Mouse (Mus musculus): Measurements from ENCODE around the gene Vmp1. TPM values are rescaled to one million over a fixed set of nuclear protein-coding genes. Genes with fewer than 3 reads are reported as not detected.
A peak's percentile ranks its signal among the peaks of the same experiment; 100 is the strongest.

The Vmp1 gene
- polyA plus RNA-seq, 1 experiment from 2014 or later: 145 TPM

GRCm38 (mm10) chr11:86553525-86553924 lies 130.1 kb downstream of the Vmp1 start:
- Histone ChIP-seq H3K4me3 (ENCODE audit: low read depth, low read length) (no peak overlapping the region), H3K4me2 (replicated peaks; ENCODE audit: low read depth, low read length) (no peak overlapping the region), H3K36me3 (ENCODE audit: control insufficient read depth, insufficient read depth, low read length) (peaks cover 2% of the 10 kb centered on the region; the same call in 1 of the 2 replicates), H3K9ac (replicated peaks; ENCODE audit: low read depth, low read length) (no peak overlapping the region), H3K9me3 (ENCODE audit: control insufficient read depth, low read depth, low read length) (no peaks in the 10 kb centered on the region), H3K4me1 (ENCODE audit: control insufficient read depth, insufficient read depth, low read length) (no peaks in the 10 kb centered on the region), H3K27me3 (ENCODE audit: control insufficient read depth, insufficient read depth, low read length) (no peaks in the 10 kb centered on the region), H3K27ac (ENCODE audit: low read length) (no peak overlapping the region)
- WGBS: 92% methylated on average over 6 of the region's 6 CpGs
- no peak for ATAC-seq (ENCODE audit: insufficient number of reproducible peaks, insufficient read depth, low FRiP score, low read depth)

DNA sequence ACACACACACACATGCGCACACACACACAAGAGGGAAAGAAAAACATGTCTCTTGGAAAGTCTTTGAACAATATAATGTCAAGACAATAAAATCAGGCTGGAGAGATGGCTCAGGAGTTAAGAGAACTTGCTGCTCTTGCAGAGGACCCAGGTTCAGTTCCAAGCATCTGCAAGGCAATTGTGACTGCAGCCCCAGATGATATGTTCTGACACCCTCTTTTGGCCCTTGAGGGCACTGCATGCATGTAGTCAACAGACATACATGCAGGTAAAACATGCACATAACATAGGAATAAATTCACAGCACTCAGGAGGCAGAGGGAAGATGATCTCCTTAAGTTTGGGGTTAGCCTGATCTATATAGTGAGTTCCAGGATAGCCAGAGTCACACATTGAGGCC lies 136.2 kb downstream of the Vmp1 start:
- H3K27me3 ChIP-seq (ENCODE audit: control insufficient read depth, insufficient read depth, low read length): no peaks in the 10 kb centered on the region
- 96% methylated on average over 1 of the region's 1 CpGs for WGBS
- H3K36me3 ChIP-seq (ENCODE audit: control insufficient read depth, insufficient read depth, low read length): peaks cover 2% of the 10 kb centered on the region; the same call in 1 of the 2 replicates
- no peak overlapping the region for H3K9ac ChIP-seq (replicated peaks; ENCODE audit: low read depth, low read length)
- H3K9me3 ChIP-seq (ENCODE audit: control insufficient read depth, low read depth, low read length): no peaks in the 10 kb centered on the region
- no peak for ATAC-seq (ENCODE audit: insufficient number of reproducible peaks, insufficient read depth, low FRiP score, low read depth)
- no peak overlapping the region for H3K27ac ChIP-seq (ENCODE audit: low read length)
- H3K4me2 ChIP-seq (replicated peaks; ENCODE audit: low read depth, low read length): no peak overlapping the region
- H3K4me3 ChIP-seq (ENCODE audit: low read depth, low read length): no peak overlapping the region
- H3K4me1 ChIP-seq (ENCODE audit: control insufficient read depth, insufficient read depth, low read length): peaks cover 3% of the 10 kb centered on the region; the same call in 1 of the 2 replicates

- H3K36me3 ChIP-seq (ENCODE audit: control insufficient read depth, insufficient read depth, low read length): peaks cover 2% of the 10 kb centered on the region; the same call in 1 of the 2 replicates
- H3K9ac ChIP-seq (replicated peaks; ENCODE audit: low read depth, low read length): peak overlapping the region; percentile 98
- H3K27ac ChIP-seq (ENCODE audit: low read length): peak overlapping the region; percentile 92; the same call in 1 of the 2 replicates
- H3K9me3 ChIP-seq (ENCODE audit: control insufficient read depth, low read depth, low read length): no peaks in the 10 kb centered on the region
- peak overlapping the region; percentile 46 for H3K4me2 ChIP-seq (replicated peaks; ENCODE audit: low read depth, low read length)
- no peaks in the 10 kb centered on the region for H3K27me3 ChIP-seq (ENCODE audit: control insufficient read depth, insufficient read depth, low read length)
- H3K4me3 ChIP-seq (ENCODE audit: low read depth, low read length): peak overlapping the region; percentile 91
- WGBS: 80% methylated on average over 8 of the region's 8 CpGs
- peaks cover 3% of the 10 kb centered on the region; the same call in 1 of the 2 replicates for H3K4me1 ChIP-seq (ENCODE audit: control insufficient read depth, insufficient read depth, low read length)
- no peak for ATAC-seq (ENCODE audit: insufficient number of reproducible peaks, insufficient read depth, low FRiP score, low read depth)
Observed at GRCm38 (mm10) chr11:86545556-86545955, 138.1 kb downstream of the Vmp1 start.

DNA sequence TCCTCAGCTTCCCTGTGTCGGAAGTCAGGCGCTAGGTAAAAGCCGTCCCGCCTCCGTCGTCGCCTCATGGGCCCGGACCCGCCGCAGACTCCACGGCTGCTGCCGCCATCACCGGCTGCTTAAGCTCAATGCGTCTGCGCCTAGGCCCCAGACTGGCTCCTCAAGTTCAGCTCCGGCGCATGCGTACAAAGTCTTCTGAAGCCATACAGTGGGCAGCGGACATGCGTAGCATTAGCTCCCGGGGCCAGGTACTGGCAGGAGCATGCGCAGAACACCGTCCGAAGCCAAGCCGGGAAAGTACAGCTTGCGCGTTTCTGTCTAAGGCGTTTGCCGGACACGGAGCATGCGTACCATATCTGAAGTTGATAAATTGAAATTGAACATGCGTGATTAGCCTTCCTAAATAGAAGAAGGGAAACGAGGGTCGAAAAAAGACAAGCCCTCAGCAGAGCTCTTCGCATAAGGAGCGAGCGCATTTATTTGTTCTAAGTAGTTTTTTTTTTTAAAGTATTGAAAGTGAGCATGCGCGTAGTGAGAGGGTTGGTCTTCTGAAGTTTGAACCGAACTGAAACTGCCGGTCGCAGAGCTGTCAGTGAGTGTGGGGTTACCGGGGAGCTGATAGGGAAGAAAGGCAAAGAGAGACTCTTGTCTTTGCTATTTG lies 138.9 kb downstream of the Vmp1 start, which contains the start of the genes Rps6kb1 and Tubd1:
TSS of gene Rps6kb1 (minus strand) at position 167 of the 661 bp plus-strand sequence.
TSS of gene Tubd1 (plus strand) at position 353 of the 661 bp plus-strand sequence.
- peak within 1 kb of the TSS; percentile 83 for H3K4me2 ChIP-seq (replicated peaks; ENCODE audit: low read depth, low read length)
- H3K4me3 ChIP-seq (ENCODE audit: low read depth, low read length): peak within 1 kb of the TSS; percentile 91
- WGBS: under 1% methylated on average over 43 of the region's 43 CpGs
- H3K9ac ChIP-seq (replicated peaks; ENCODE audit: low read depth, low read length): peak within 1 kb of the TSS; percentile 98
- ATAC-seq (ENCODE audit: insufficient number of reproducible peaks, insufficient read depth, low FRiP score, low read depth): peak; percentile 98
- H3K4me1 ChIP-seq (ENCODE audit: control insufficient read depth, insufficient read depth, low read length): peaks cover 3% of the 10 kb centered on the region; the same call in 1 of the 2 replicates
- no peaks in the 10 kb centered on the region; the same call in 1 of the 2 replicates for H3K36me3 ChIP-seq (ENCODE audit: control insufficient read depth, insufficient read depth, low read length)
- peak within 1 kb of the TSS; percentile 92 for H3K27ac ChIP-seq (ENCODE audit: low read length)
- H3K9me3 ChIP-seq (ENCODE audit: control insufficient read depth, low read depth, low read length): no peaks in the 10 kb centered on the region
- H3K27me3 ChIP-seq (ENCODE audit: control insufficient read depth, insufficient read depth, low read length): no peaks in the 10 kb centered on the region

DNA sequence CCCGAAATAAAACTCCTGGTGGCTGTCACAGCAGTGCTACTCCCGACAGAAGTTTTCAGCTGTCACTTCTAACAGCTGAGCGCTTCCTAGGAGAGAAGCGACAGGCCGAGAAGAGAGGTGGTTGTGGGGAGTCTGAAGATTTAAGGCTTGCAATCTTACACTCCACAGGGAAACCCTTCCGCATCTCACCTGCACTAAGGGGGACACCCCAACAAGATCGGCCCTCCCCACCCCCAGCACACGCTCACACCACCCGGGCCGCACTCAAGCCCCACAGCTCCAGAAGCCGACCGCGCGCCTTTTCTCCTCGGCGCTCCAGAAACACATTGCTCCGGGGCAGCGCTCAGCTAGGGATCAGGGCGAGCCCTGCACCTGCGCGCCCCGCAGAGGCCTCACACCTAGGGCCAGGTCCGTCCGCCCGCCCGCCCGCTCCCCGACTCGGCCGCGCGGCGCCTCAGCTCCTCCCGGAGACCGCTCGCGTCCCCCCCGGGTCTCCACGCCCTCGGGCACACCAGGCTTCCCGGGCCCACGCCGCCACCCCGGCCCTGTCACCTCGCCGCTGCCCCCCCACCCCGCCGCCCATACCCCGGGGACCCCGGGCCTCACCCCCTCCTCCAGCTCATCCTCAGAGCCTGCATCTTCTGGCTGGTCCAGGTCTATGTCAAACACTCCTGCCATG lies 139.5 kb downstream of the Vmp1 start:
- H3K4me2 ChIP-seq (replicated peaks; ENCODE audit: low read depth, low read length): peak overlapping the region; percentile 83
- peak overlapping the region; percentile 98 for H3K9ac ChIP-seq (replicated peaks; ENCODE audit: low read depth, low read length)
- H3K27me3 ChIP-seq (ENCODE audit: control insufficient read depth, insufficient read depth, low read length): no peaks in the 10 kb centered on the region
- peak overlapping the region; percentile 91 for H3K4me3 ChIP-seq (ENCODE audit: low read depth, low read length)
- H3K27ac ChIP-seq (ENCODE audit: low read length): peak overlapping the region; percentile 92
- H3K36me3 ChIP-seq (ENCODE audit: control insufficient read depth, insufficient read depth, low read length): no peaks in the 10 kb centered on the region; the same call in 1 of the 2 replicates
- under 1% methylated on average over 37 of the region's 50 CpGs for WGBS
- no peaks in the 10 kb centered on the region for H3K9me3 ChIP-seq (ENCODE audit: control insufficient read depth, low read depth, low read length)
- H3K4me1 ChIP-seq (ENCODE audit: control insufficient read depth, insufficient read depth, low read length): peaks cover 3% of the 10 kb centered on the region; the same call in 1 of the 2 replicates
- peak; percentile 67 for ATAC-seq (ENCODE audit: insufficient number of reproducible peaks, insufficient read depth, low FRiP score, low read depth)

DNA sequence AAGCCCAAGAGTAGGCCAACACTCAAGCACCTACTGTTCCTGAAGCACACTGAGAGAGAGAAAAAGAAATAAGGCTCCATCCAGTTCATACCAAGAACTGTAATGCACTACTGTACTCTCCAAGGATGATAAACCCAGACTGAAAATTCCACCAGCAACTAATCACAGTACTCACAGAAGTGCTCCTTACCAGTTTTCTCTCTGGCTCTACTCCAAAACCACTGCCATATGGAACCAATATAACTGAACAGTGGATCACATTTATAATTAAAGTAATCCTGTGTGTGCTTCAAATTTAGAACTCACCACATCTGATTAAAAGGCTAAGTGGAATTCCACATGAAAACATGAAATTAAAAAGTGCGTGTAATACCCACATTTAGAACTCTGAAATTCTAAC lies 140.8 kb downstream of the Vmp1 start:
- Histone ChIP-seq H3K4me1 (ENCODE audit: control insufficient read depth, insufficient read depth, low read length) (peaks cover 3% of the 10 kb centered on the region; the same call in 1 of the 2 replicates), H3K36me3 (ENCODE audit: control insufficient read depth, insufficient read depth, low read length) (no peaks in the 10 kb centered on the region; the same call in 1 of the 2 replicates), H3K27me3 (ENCODE audit: control insufficient read depth, insufficient read depth, low read length) (no peaks in the 10 kb centered on the region), H3K27ac (ENCODE audit: low read length) (no peak overlapping the region), H3K9me3 (ENCODE audit: control insufficient read depth, low read depth, low read length) (no peaks in the 10 kb centered on the region), H3K4me3 (ENCODE audit: low read depth, low read length) (no peak overlapping the region), H3K4me2 (replicated peaks; ENCODE audit: low read depth, low read length) (no peak overlapping the region), H3K9ac (replicated peaks; ENCODE audit: low read depth, low read length) (no peak overlapping the region)
- WGBS: 91% methylated on average over 1 of the region's 1 CpGs
- no peak for ATAC-seq (ENCODE audit: insufficient number of reproducible peaks, insufficient read depth, low FRiP score, low read depth)

DNA sequence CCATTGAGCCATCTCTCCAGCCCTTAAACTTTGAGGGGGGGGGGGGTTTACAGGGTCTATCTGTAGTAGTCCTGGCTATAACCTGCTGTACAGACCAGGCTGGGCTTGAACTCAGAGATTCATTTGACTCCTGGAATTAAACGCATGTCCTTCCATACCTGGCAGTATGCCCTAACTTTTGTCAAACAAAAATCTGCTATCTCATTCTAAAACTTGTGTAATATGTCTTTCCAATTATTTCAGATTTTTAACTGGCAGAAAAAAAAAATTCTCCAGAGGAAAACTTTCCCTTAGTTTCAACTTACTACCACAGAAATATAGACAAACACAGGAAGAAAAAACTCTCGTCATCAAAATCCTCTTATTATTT lies 143.2 kb downstream of the Vmp1 start:
- Histone ChIP-seq H3K9ac (replicated peaks; ENCODE audit: low read depth, low read length) (no peak overlapping the region), H3K4me3 (ENCODE audit: low read depth, low read length) (no peak overlapping the region)
- 84% methylated on average over 2 of the region's 2 CpGs for WGBS

GRCm38 (mm10) chr11:86539716-86540475 lies 143.7 kb downstream of the Vmp1 start:
- Histone ChIP-seq H3K9me3 (ENCODE audit: control insufficient read depth, low read depth, low read length) (no peaks in the 10 kb centered on the region), H3K9ac (replicated peaks; ENCODE audit: low read depth, low read length) (no peak overlapping the region), H3K27ac (ENCODE audit: low read length) (no peak overlapping the region), H3K27me3 (ENCODE audit: control insufficient read depth, insufficient read depth, low read length) (no peaks in the 10 kb centered on the region), H3K36me3 (ENCODE audit: control insufficient read depth, insufficient read depth, low read length) (no peaks in the 10 kb centered on the region; the same call in 1 of the 2 replicates), H3K4me1 (ENCODE audit: control insufficient read depth, insufficient read depth, low read length) (peaks cover 3% of the 10 kb centered on the region; the same call in 1 of the 2 replicates), H3K4me3 (ENCODE audit: low read depth, low read length) (no peak overlapping the region), H3K4me2 (replicated peaks; ENCODE audit: low read depth, low read length) (no peak overlapping the region)
- WGBS: 91% methylated on average over 6 of the region's 6 CpGs
- no peak for ATAC-seq (ENCODE audit: insufficient number of reproducible peaks, insufficient read depth, low FRiP score, low read depth)

More for the DNA sequence above, 143.2 kb downstream of the Vmp1 start:
- Histone ChIP-seq H3K4me2 (replicated peaks; ENCODE audit: low read depth, low read length) (no peak overlapping the region), H3K27ac (ENCODE audit: low read length) (no peak overlapping the region), H3K9me3 (ENCODE audit: control insufficient read depth, low read depth, low read length) (no peaks in the 10 kb centered on the region), H3K27me3 (ENCODE audit: control insufficient read depth, insufficient read depth, low read length) (no peaks in the 10 kb centered on the region), H3K4me1 (ENCODE audit: control insufficient read depth, insufficient read depth, low read length) (peaks cover 3% of the 10 kb centered on the region; the same call in 1 of the 2 replicates), H3K36me3 (ENCODE audit: control insufficient read depth, insufficient read depth, low read length) (no peaks in the 10 kb centered on the region; the same call in 1 of the 2 replicates)
- no peak for ATAC-seq (ENCODE audit: insufficient number of reproducible peaks, insufficient read depth, low FRiP score, low read depth)
